Comparison of ENCODE assay signal across 9 mouse cellular contexts in the genomic region with DNA sequence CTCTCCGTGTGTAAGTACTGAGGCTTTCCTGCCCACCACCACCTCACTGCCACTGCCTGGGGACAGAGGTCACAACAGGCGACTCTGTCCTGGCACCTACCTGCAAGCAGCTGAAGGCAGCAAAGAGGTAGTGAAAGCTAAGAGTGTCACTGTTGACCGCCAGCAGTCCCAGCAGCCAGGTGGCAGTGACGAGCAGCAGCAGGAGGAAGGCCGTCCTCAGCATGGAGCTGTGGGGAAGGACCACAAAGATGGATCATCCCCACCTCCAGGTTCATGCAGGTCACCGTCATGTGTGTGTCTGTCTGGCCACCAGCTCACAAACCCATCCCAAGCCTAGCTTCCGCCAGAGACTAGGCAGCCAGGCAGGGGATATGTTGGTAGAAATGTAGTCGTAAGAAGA. TPM values are rescaled to one million over a fixed set of nuclear protein-coding genes. Genes with fewer than 3 reads are reported as not detected.
DNase-seq lines count a peak whose midpoint lies in the region; ATAC-seq and TF ChIP-seq lines count a peak whose summit lies in the region.
"Had no signal": no experiment of that assay in that cellular context is flagged by ENCODE, and none has a peak within 500 bp of the region (broad histone marks: within the 10 kb centered on the region; RNA-seq: fewer than 3 reads in every experiment).

No protein-coding gene starts in this region.

- H3K9ac ChIP-seq in CH12.LX (ENCODE audit: insufficient read depth, low read depth), result no peak overlapping the region
- H3K9ac ChIP-seq in forebrain, embryonic 11.5 days (ENCODE audit: low read length), result no peak overlapping the region
- no peak overlapping the region for H3K9ac ChIP-seq in midbrain, embryonic 14.5 days (replicated peaks; ENCODE audit: low read length)
- H3K9ac ChIP-seq: intestine, embryonic 15.5 days had no signal

- WGBS in embryonic facial prominence, embryonic 10.5 days, result 63% methylated on average over 8 of the region's 8 CpGs
- 76% methylated on average over 8 of the region's 8 CpGs for WGBS in forebrain, embryonic 11.5 days
- 75% methylated on average over 8 of the region's 8 CpGs for WGBS in midbrain, embryonic 14.5 days

- no peak overlapping the region for H3K27ac ChIP-seq in CH12.LX (ENCODE audit: insufficient read depth, low read depth)
- H3K27ac ChIP-seq in embryonic facial prominence, embryonic 10.5 days (replicated peaks), result no peak overlapping the region
- H3K27ac ChIP-seq in forebrain, embryonic 11.5 days (ENCODE audit: low read depth, low read length), result no peak overlapping the region
- H3K27ac ChIP-seq in midbrain, embryonic 14.5 days (replicated peaks; ENCODE audit: low read depth, low read length), result no peak overlapping the region
- H3K27ac ChIP-seq: intestine, embryonic 15.5 days had no signal

- H3K27me3 ChIP-seq in CH12.LX (replicated peaks), result no peaks in the 10 kb centered on the region
- no peaks in the 10 kb centered on the region for H3K27me3 ChIP-seq in embryonic facial prominence, embryonic 10.5 days (replicated peaks; ENCODE audit: low read depth, poor library complexity, severe bottlenecking)
- H3K27me3 ChIP-seq in forebrain, embryonic 11.5 days (ENCODE audit: control insufficient read depth, insufficient read depth, low read length), result no peaks in the 10 kb centered on the region
- H3K27me3 ChIP-seq in midbrain, embryonic 14.5 days (ENCODE audit: control insufficient read depth, insufficient read depth, low read length), result no peaks in the 10 kb centered on the region
- H3K27me3 ChIP-seq: intestine, embryonic 15.5 days had no signal

- in situ Hi-C loops in CH12.LX (cut with MboI; ENCODE audit: low pct_ligation_motif_present, low pct_unique_long_range_greater_than_20kb, low sequenced_read_pairs), result no loop called here

- peaks cover 0 to 22% of the 10 kb centered on the region in 2 experiments for H3K36me3 ChIP-seq in CH12.LX (replicated peaks in 1 of 2; ENCODE audit: control insufficient read depth in 1 of 2, insufficient read depth in 1 of 2, low read length in 1 of 2)
- H3K36me3 ChIP-seq in embryonic facial prominence, embryonic 10.5 days (replicated peaks), result peaks cover 42% of the 10 kb centered on the region
- peaks cover 2% of the 10 kb centered on the region; the same call in 1 of the 2 replicates for H3K36me3 ChIP-seq in forebrain, embryonic 11.5 days (ENCODE audit: control insufficient read depth, insufficient read depth, low read length)
- H3K36me3 ChIP-seq in midbrain, embryonic 14.5 days (ENCODE audit: control insufficient read depth, insufficient read depth, low read length), result peaks cover 10% of the 10 kb centered on the region; the same call in 1 of the 2 replicates
- H3K36me3 ChIP-seq: intestine, embryonic 15.5 days had no signal

- no peak overlapping the region for H3K4me2 ChIP-seq in CH12.LX (ENCODE audit: insufficient read depth, low read depth, poor library complexity, severe bottlenecking)
- no peak overlapping the region for H3K4me2 ChIP-seq in forebrain, embryonic 11.5 days (ENCODE audit: low read depth, low read length, severe bottlenecking)
- no peak overlapping the region for H3K4me2 ChIP-seq in midbrain, embryonic 14.5 days (ENCODE audit: low read length)
- H3K4me2 ChIP-seq: intestine, embryonic 15.5 days had no signal

- peak; percentile 49 for TF ChIP-seq RAD21 in CH12.LX (IDR thresholded peaks at IDR 0.05; ENCODE audit: low read depth, low read length)

- peak; percentile 14 to 40 for DNase-seq in kidney, postnatal 25 days
- no peak for DNase-seq in kidney, adult 8-10 months
- DNase-seq in 3134 (ENCODE audit: extremely low read depth, insufficient read length, low spot score) (peak; percentile 47), CH12.LX (ENCODE audit: extremely low read depth) (no peak)
- DNase-seq in embryonic facial prominence, embryonic 10.5 days (ENCODE audit: low spot score), result peak; percentile 27
- no peak for DNase-seq in forebrain, embryonic 11.5 days (ENCODE audit: low spot score)
- DNase-seq in midbrain, embryonic 14.5 days, result no peak
- DNase-seq: right cerebral cortex, postnatal 4 days had no signal

- H3K4me3 ChIP-seq in CH12.LX (replicated peaks in 1 of 3; ENCODE audit: low read depth in 2 of 3, low read length in 2 of 3, poor library complexity in 1 of 3), result no peak overlapping the region
- no peak overlapping the region for H3K4me3 ChIP-seq in embryonic facial prominence, embryonic 10.5 days
- no peak overlapping the region for H3K4me3 ChIP-seq in forebrain, embryonic 11.5 days (ENCODE audit: low read depth, low read length)
- no peak overlapping the region for H3K4me3 ChIP-seq in midbrain, embryonic 14.5 days (replicated peaks; ENCODE audit: low read depth, low read length)
- H3K4me3 ChIP-seq: intestine, embryonic 15.5 days had no signal

- dilution Hi-C loops in CH12.LX (cut with MboI; ENCODE audit: extremely low pct_ligation_motif_present, extremely low pct_unique_long_range_greater_than_20kb, low sequenced_read_pairs), result no loop called here

- no peak for TF ChIP-seq POLR2A in CH12.LX (IDR thresholded peaks at IDR 0.05; ENCODE audit: low read depth, low read length)

- no peaks in the 10 kb centered on the region for H3K9me3 ChIP-seq in CH12.LX (replicated peaks; ENCODE audit: low read length)
- H3K9me3 ChIP-seq in embryonic facial prominence, embryonic 10.5 days, result no peaks in the 10 kb centered on the region
- H3K9me3 ChIP-seq in forebrain, embryonic 11.5 days (ENCODE audit: control insufficient read depth, low read length), result no peaks in the 10 kb centered on the region
- H3K9me3 ChIP-seq in midbrain, embryonic 14.5 days (ENCODE audit: control insufficient read depth, low read length), result no peaks in the 10 kb centered on the region
- H3K9me3 ChIP-seq: intestine, embryonic 15.5 days had no signal

- peaks cover 6 to 21% of the 10 kb centered on the region in 2 experiments for H3K4me1 ChIP-seq in CH12.LX (ENCODE audit: control insufficient read depth in 1 of 2, insufficient read depth in 2 of 2)
- H3K4me1 ChIP-seq in embryonic facial prominence, embryonic 10.5 days, result peaks cover 3% of the 10 kb centered on the region; the same call in 1 of the 2 replicates
- 0 out of 2 replicates have a peak, but pooled peaks cover 2% of the 10 kb centered on the region for H3K4me1 ChIP-seq in forebrain, embryonic 11.5 days (replicated peaks; ENCODE audit: control insufficient read depth, insufficient read depth, low read length)
- H3K4me1 ChIP-seq in midbrain, embryonic 14.5 days (ENCODE audit: control insufficient read depth, insufficient read depth, low read length), result no peaks in the 10 kb centered on the region

- peak in 1 of 2 experiments; percentile 79; a peak in 2 of 4 replicates for TF ChIP-seq CTCF in CH12.LX (conservative IDR thresholded peaks at IDR 0.05 in 1 of 2, IDR thresholded peaks at IDR 0.05 in 1 of 2; ENCODE audit: low read depth in 2 of 2, low read length in 2 of 2)

- H3K79me2 ChIP-seq in CH12.LX (replicated peaks; ENCODE audit: control insufficient read depth, extremely low read depth, insufficient read depth, poor library complexity, severe bottlenecking), result no peaks in the 10 kb centered on the region

- TF ChIP-seq EP300 in CH12.LX (IDR thresholded peaks at IDR 0.05; ENCODE audit: low read length), result no peak

- ATAC-seq in forebrain, embryonic 11.5 days (replicated peaks; ENCODE audit: low FRiP score), result no peak
- no peak for ATAC-seq in midbrain, embryonic 14.5 days (ENCODE audit: low FRiP score, low TSS enrichment)
- ATAC-seq: intestine, embryonic 15.5 days had no signal

TF ChIP-seq in CH12.LX, 34 proteins besides CTCF, POLR2A, EP300 and RAD21:
- TF ChIP-seq HCFC1 (IDR thresholded peaks at IDR 0.05; ENCODE audit: low read depth, low read length), result no peak
- TF ChIP-seq SMC3 (IDR thresholded peaks at IDR 0.05; ENCODE audit: low read depth, low read length), result peak; percentile 86

RNA-seq across cellular contexts. Expression of a gene that starts 24.7 kb away (rescaled TPM):
- 24.9 and 29.0 TPM in 2 replicates for total RNA-seq in CH12.LX (2012; rRNA removed)
- total RNA-seq in CH12.LX (2014; rRNA removed), result 20.2 and 26.4 TPM in 2 replicates
- polyA plus RNA-seq in CH12.LX (2012; ENCODE audit: insufficient read length, low read depth), result 26.4 and 34.7 TPM in 2 replicates
- polyA plus RNA-seq in embryonic facial prominence, embryonic 10.5 days (2016; fragmentation: Nextera tagmentation; extraction: Ambion mirVana), result 38.9 and 42.5 TPM in 2 replicates
- 35.7 and 38.6 TPM in 2 replicates for polyA plus RNA-seq in forebrain, embryonic 11.5 days (2014; fragmentation: Nextera tagmentation; extraction: Ambion mirVana)
- polyA plus RNA-seq in midbrain, embryonic 14.5 days (2014; fragmentation: Nextera tagmentation; extraction: Ambion mirVana), result 36.2 and 41.5 TPM in 2 replicates

RNA-seq across cellular contexts. Expression of a gene that starts 44.3 kb away (rescaled TPM):
- total RNA-seq in CH12.LX (2012; rRNA removed), result 37.4 and 40.0 TPM in 2 replicates
- total RNA-seq in CH12.LX (2014; rRNA removed), result 31.6 and 32.8 TPM in 2 replicates
- 36.6 and 40.1 TPM in 2 replicates for polyA plus RNA-seq in CH12.LX (2012; ENCODE audit: insufficient read length, low read depth)
- 53.2 and 54.3 TPM in 2 replicates for polyA plus RNA-seq in embryonic facial prominence, embryonic 10.5 days (2016; fragmentation: Nextera tagmentation; extraction: Ambion mirVana)
- polyA plus RNA-seq in forebrain, embryonic 11.5 days (2014; fragmentation: Nextera tagmentation; extraction: Ambion mirVana), result 60.8 and 62.7 TPM in 2 replicates
- polyA plus RNA-seq in midbrain, embryonic 14.5 days (2014; fragmentation: Nextera tagmentation; extraction: Ambion mirVana), result 3.8 and 6.4 TPM in 2 replicates

Comparison
In these comparisons a context has a peak if more than half of its experiments do, and no peak if none do; other contexts are left out.
1. DNase-seq: peak in kidney, postnatal 25 days (2 of 2), 3134 (single experiment) and embryonic facial prominence, embryonic 10.5 days (single experiment); none in kidney, adult 8-10 months (0 of 2), CH12.LX (single experiment), forebrain, embryonic 11.5 days (single experiment) and midbrain, embryonic 14.5 days (single experiment).